Mouse (Mus musculus): Measurements from ENCODE around the gene Ifnar1. TPM values are rescaled to one million over a fixed set of nuclear protein-coding genes. Genes with fewer than 3 reads are reported as not detected.

The Ifnar1 gene
- polyA plus RNA-seq, 1 experiment from 2014 or later, result 60.6 TPM

- ChIA-PET CTCF (interaction anchor here (0.8 kb wide), 1 partner anchor 38 kb away, joined by 3 read pairs; no protein-coding TSS in a partner anchor), POLR2A (no interaction called here)
- no peaks in the 10 kb centered on the region for H3K27me3 ChIP-seq
- no peak for TF ChIP-seq CTCF (IDR thresholded peaks at IDR 0.05)
- in situ Hi-C loops (cut with MboI; ENCODE audit: low pct_unique_long_range_greater_than_20kb), result no loop called here
- no peak for ATAC-seq
- no peak for DNase-seq (ENCODE audit: low read depth, low spot score)
Observed at GRCm38 (mm10) chr16:91448088-91448487, 37.0 kb upstream of the Ifnar1 start.

- TF ChIP-seq CTCF (IDR thresholded peaks at IDR 0.05), result no peak
- POLR2A ChIA-PET, result no interaction called here
- no peak for DNase-seq (ENCODE audit: low read depth, low spot score)
- no peak for ATAC-seq
- CTCF ChIA-PET, result interaction anchor here (1.6 kb wide), 1 partner anchor 39 kb away, joined by 3 read pairs; no protein-coding TSS in a partner anchor
- in situ Hi-C loops (cut with MboI; ENCODE audit: low pct_unique_long_range_greater_than_20kb), result no loop called here
- no peaks in the 10 kb centered on the region for H3K27me3 ChIP-seq
Observed at GRCm38 (mm10) chr16:91448895-91449294, 36.1 kb upstream of the Ifnar1 start.

- ATAC-seq, result no peak
- POLR2A ChIA-PET, result interaction anchor here (0.6 kb wide), 1 partner anchor 69 kb away, joined by 4 read pairs; no protein-coding TSS in a partner anchor
- CTCF ChIA-PET, result interaction anchor here (1.0 to 1.6 kb wide), 3 partner anchors 27 to 87 kb away, joined by 3 to 4 read pairs (median 3); no protein-coding TSS in a partner anchor
- no peak for TF ChIP-seq CTCF (IDR thresholded peaks at IDR 0.05)
- H3K27me3 ChIP-seq, result no peaks in the 10 kb centered on the region
- no peak for DNase-seq (ENCODE audit: low read depth, low spot score)
- in situ Hi-C loops (cut with MboI; ENCODE audit: low pct_unique_long_range_greater_than_20kb), result loop anchor here (5.0 kb wide), 1 partner anchor 88 kb away; no protein-coding TSS in a partner anchor
Observed at GRCm38 (mm10) chr16:91450137-91451064, 34.6 kb upstream of the Ifnar1 start.

- ATAC-seq, result no peak
- no peak for DNase-seq (ENCODE audit: low read depth, low spot score)
- in situ Hi-C loops (cut with MboI; ENCODE audit: low pct_unique_long_range_greater_than_20kb), result loop anchor here (5.0 kb wide), 1 partner anchor 90 kb away; no protein-coding TSS in a partner anchor
- POLR2A ChIA-PET, result no interaction called here
- CTCF ChIA-PET, result interaction anchor here (0.7 to 1.5 kb wide), 4 partner anchors 18 to 90 kb away, joined by 3 to 4 read pairs (median 3); no protein-coding TSS in a partner anchor
- H3K27me3 ChIP-seq, result no peaks in the 10 kb centered on the region
- no peak for TF ChIP-seq CTCF (IDR thresholded peaks at IDR 0.05)
Observed at GRCm38 (mm10) chr16:91451949-91452348, 33.1 kb upstream of the Ifnar1 start.

- DNase-seq (ENCODE audit: low read depth, low spot score), result peak; percentile 81
- in situ Hi-C loops (cut with MboI; ENCODE audit: low pct_unique_long_range_greater_than_20kb), result loop anchor here (5.0 kb wide), 1 partner anchor 90 kb away; no protein-coding TSS in a partner anchor
- ChIA-PET CTCF (interaction anchor here (0.7 to 1.5 kb wide), 4 partner anchors 18 to 91 kb away, joined by 3 to 4 read pairs (median 3); no protein-coding TSS in a partner anchor), POLR2A (no interaction called here)
- ATAC-seq, result peak; percentile 91
- no peaks in the 10 kb centered on the region for H3K27me3 ChIP-seq
- peak; percentile 49 for TF ChIP-seq CTCF (IDR thresholded peaks at IDR 0.05)
Observed at GRCm38 (mm10) chr16:91452363-91452896, 32.6 kb upstream of the Ifnar1 start.

- H3K27me3 ChIP-seq, result no peaks in the 10 kb centered on the region
- CTCF ChIA-PET, result interaction anchor here (0.6 kb wide), 2 partner anchors 21 to 49 kb away, joined by 3 read pairs; no protein-coding TSS in a partner anchor
- ATAC-seq, result no peak
- POLR2A ChIA-PET, result no interaction called here
- DNase-seq (ENCODE audit: low read depth, low spot score), result no peak
- in situ Hi-C loops (cut with MboI; ENCODE audit: low pct_unique_long_range_greater_than_20kb), result no loop called here
- TF ChIP-seq CTCF (IDR thresholded peaks at IDR 0.05), result no peak
Observed at GRCm38 (mm10) chr16:91455868-91456267, 29.2 kb upstream of the Ifnar1 start.

GRCm38 (mm10) chr16:91458301-91458746 is 26.7 kb upstream of the Ifnar1 start:
- H3K27me3 ChIP-seq, result no peaks in the 10 kb centered on the region
- no peak for ATAC-seq
- ChIA-PET POLR2A (no interaction called here), CTCF (no interaction called here)
- TF ChIP-seq CTCF (IDR thresholded peaks at IDR 0.05), result no peak
- in situ Hi-C loops (cut with MboI; ENCODE audit: low pct_unique_long_range_greater_than_20kb), result no loop called here
- no peak for DNase-seq (ENCODE audit: low read depth, low spot score)

- DNase-seq (ENCODE audit: low read depth, low spot score), result no peak
- ChIA-PET CTCF (no interaction called here), POLR2A (interaction anchor here (1.0 kb wide), 1 partner anchor 96 kb away, joined by 3 read pairs; no protein-coding TSS in a partner anchor)
- H3K27me3 ChIP-seq, result no peaks in the 10 kb centered on the region
- ATAC-seq, result no peak
- in situ Hi-C loops (cut with MboI; ENCODE audit: low pct_unique_long_range_greater_than_20kb), result no loop called here
- TF ChIP-seq CTCF (IDR thresholded peaks at IDR 0.05), result no peak
Observed at GRCm38 (mm10) chr16:91458976-91459375, 26.1 kb upstream of the Ifnar1 start.

- DNase-seq (ENCODE audit: low read depth, low spot score) (no peak), ATAC-seq (no peak)
- TF ChIP-seq CTCF (IDR thresholded peaks at IDR 0.05), result no peak
- H3K27me3 ChIP-seq, result no peaks in the 10 kb centered on the region
- ChIA-PET CTCF (no interaction called here), POLR2A (interaction anchor here (1.0 kb wide), 1 partner anchor 96 kb away, joined by 3 read pairs; no protein-coding TSS in a partner anchor)
- in situ Hi-C loops (cut with MboI; ENCODE audit: low pct_unique_long_range_greater_than_20kb), result no loop called here
Observed at GRCm38 (mm10) chr16:91459396-91459795, 25.6 kb upstream of the Ifnar1 start.

- POLR2A ChIA-PET, result interaction anchor here (1.0 kb wide), 1 partner anchor 97 kb away, joined by 3 read pairs; no protein-coding TSS in a partner anchor
- no peak for DNase-seq (ENCODE audit: low read depth, low spot score)
- no peaks in the 10 kb centered on the region for H3K27me3 ChIP-seq
- peak; percentile 51 for TF ChIP-seq CTCF (IDR thresholded peaks at IDR 0.05)
- no peak for ATAC-seq
- CTCF ChIA-PET, result no interaction called here
- in situ Hi-C loops (cut with MboI; ENCODE audit: low pct_unique_long_range_greater_than_20kb), result no loop called here
Observed at GRCm38 (mm10) chr16:91459841-91460370, 25.1 kb upstream of the Ifnar1 start.
